Mouse (Mus musculus) olfactory bulb, adult 2 months (tissue): Measurements from ENCODE around the gene Entpd7.

Experiments
- CTCF ChIP-seq: fragments of 200-500 bp; IDR thresholded peaks from 2 replicates; pipeline ENCODE4 v1.5.1; 2012; ENCODE audit warnings: low read depth, mild to moderate bottlenecking, low read length, moderate library complexity; ENCODE audit not compliant: insufficient read depth
- POLR2A ChIP-seq: fragments of 200-500 bp; IDR thresholded peaks from 2 replicates; pipeline ENCODE4 v1.6.1; 2012; ENCODE audit warnings: mild to moderate bottlenecking, low read depth, low read length, moderate library complexity; ENCODE audit not compliant: insufficient read depth

DNA sequence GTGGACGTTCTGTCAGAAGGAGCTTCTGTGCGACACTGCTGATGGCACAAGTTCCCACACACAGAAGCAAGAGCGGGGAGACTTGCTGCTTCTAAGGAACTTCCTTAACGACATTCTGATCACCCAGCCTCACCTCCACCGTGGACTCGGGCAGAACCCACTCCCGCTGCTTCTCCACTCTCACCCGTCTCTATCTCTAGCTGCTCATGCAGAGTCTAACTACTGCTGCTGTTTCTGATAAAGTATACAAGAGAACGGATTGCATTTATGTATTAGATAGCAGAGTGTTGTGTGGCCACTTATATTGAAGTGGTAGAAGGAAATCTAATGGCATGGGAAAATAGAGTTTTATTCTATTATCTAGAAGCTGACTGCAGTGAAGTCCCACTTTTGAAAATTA, 28.7 kb upstream of the Entpd7 start:
- TF ChIP-seq CTCF (no peak), POLR2A (no peak)
